Mouse (Mus musculus) kidney, adult 2 months (tissue): ENCODE data around the gene Ms4a3. TPM values are rescaled to one million over a fixed set of nuclear protein-coding genes. Genes with fewer than 3 reads are reported as not detected.

Experiments
- DNase-seq: peaks from one replicate; pipeline ENCODE4 v3.0.0; 2021
- H3K27ac ChIP-seq: fragments of 200-500 bp; 2 replicates; pipeline ENCODE4 v1.5.1; 2012; ENCODE audit warnings: low read depth, low read length, control low read depth, inconsistent platforms; ENCODE audit not compliant: insufficient read depth
- H3K27me3 ChIP-seq: fragments of 200-500 bp; replicated peaks from 2 replicates; pipeline ENCODE4 v1.6.1; 2012; ENCODE audit warnings: mild to moderate bottlenecking, moderate library complexity, low read length, inconsistent platforms; ENCODE audit not compliant: control insufficient read depth, insufficient read depth
- H3K36me3 ChIP-seq: fragments of 200-500 bp; 2 replicates; pipeline ENCODE4 v1.6.1; 2012; ENCODE audit warnings: mild to moderate bottlenecking, moderate library complexity, low read length, inconsistent platforms; ENCODE audit not compliant: control insufficient read depth, insufficient read depth
- H3K4me1 ChIP-seq: fragments of 200-500 bp; 2 replicates; pipeline ENCODE4 v1.6.1; 2011; ENCODE audit warnings: low read length; ENCODE audit not compliant: control insufficient read depth, insufficient read depth
- H3K4me3 ChIP-seq: fragments of 200-500 bp; 2 replicates; pipeline ENCODE4 v1.5.1; 2011; ENCODE audit warnings: mild to moderate bottlenecking, low read depth, low read length, control low read depth; ENCODE audit not compliant: insufficient read depth
- CTCF ChIP-seq: fragments of 200-500 bp; conservative IDR thresholded peaks from 2 replicates; pipeline ENCODE4 v1.5.1; 2011; ENCODE audit warnings: low read depth, mild to moderate bottlenecking, control low read depth, low read length, moderate library complexity, mixed read lengths; ENCODE audit not compliant: insufficient read depth, insufficient read length
- POLR2A ChIP-seq: fragments of 200-500 bp; IDR thresholded peaks from one replicate; pipeline ENCODE4 v1.6.1; 2011; ENCODE audit warnings: low read depth, low read length, control low read depth
- WGBS: fragments of 180-500 bp; shearing (Covaris S2); methylation state at CpG from one replicate; pipeline ENCODE4 v1.1.7; 2018; 5-methylcytosine and 5-hydroxymethylcytosine counted together
- polyA plus RNA-seq: library from polyadenylated mRNA; depleted of rRNA; stranded (reverse); fragments of >200 nt; gene quantifications from 2 replicates; pipeline ENCODE4 v1.2.3, GENCODE M21; 2012; rRNA removed

Gene Ms4a3
- not detected in 2 replicates for polyA plus RNA-seq

GRCm38 (mm10) chr19:11640732-11641131 is at the start of gene Ms4a3:
Ms4a3 (minus strand) TSS chr19:11640851.
- Histone ChIP-seq H3K27me3 (no peaks in the 10 kb centered on the region), H3K4me1 (no peaks in the 10 kb centered on the region), H3K27ac (no peak within 1 kb of the TSS), H3K4me3 (no peak within 1 kb of the TSS), H3K36me3 (no peaks in the 10 kb centered on the region)
- TF ChIP-seq CTCF = no peak
- no peak for TF ChIP-seq POLR2A
- DNase-seq = no peak
- WGBS = 53% methylated on average over 1 of the region's 1 CpGs

- Histone ChIP-seq H3K27me3 (no peaks in the 10 kb centered on the region), H3K27ac (no peak overlapping the region), H3K36me3 (no peaks in the 10 kb centered on the region), H3K4me3 (no peak overlapping the region), H3K4me1 (no peaks in the 10 kb centered on the region)
- TF ChIP-seq POLR2A (no peak), CTCF (no peak)
- no peak for DNase-seq
Measured at GRCm38 (mm10) chr19:11661562-11661961, 20.9 kb upstream of the Ms4a3 start.

- Histone ChIP-seq H3K4me1 (no peaks in the 10 kb centered on the region), H3K4me3 (no peak within 1 kb of the TSS), H3K36me3 (no peaks in the 10 kb centered on the region), H3K27ac (no peak within 1 kb of the TSS), H3K27me3 (no peaks in the 10 kb centered on the region)
- no peak for DNase-seq
- WGBS = 87% methylated on average over 5 of the region's 5 CpGs
- TF ChIP-seq CTCF = no peak
- TF ChIP-seq POLR2A = no peak
Measured at GRCm38 (mm10) chr19:11660459-11660858, 19.8 kb upstream of the Ms4a3 start, which contains the start of gene Oosp2. Oosp2 (minus strand) TSS chr19:11660559.

- no peak overlapping the region for H3K4me3 ChIP-seq
- 70% methylated on average over 2 of the region's 2 CpGs for WGBS
- no peak overlapping the region for H3K27ac ChIP-seq
- H3K4me1 ChIP-seq = no peaks in the 10 kb centered on the region
- no peaks in the 10 kb centered on the region for H3K27me3 ChIP-seq
- TF ChIP-seq CTCF = no peak
- no peak for TF ChIP-seq POLR2A
- H3K36me3 ChIP-seq = no peaks in the 10 kb centered on the region
- DNase-seq = no peak
Measured at GRCm38 (mm10) chr19:11659142-11659541, 18.5 kb upstream of the Ms4a3 start.

- TF ChIP-seq POLR2A (no peak), CTCF (no peak)
- H3K36me3 ChIP-seq = no peaks in the 10 kb centered on the region
- DNase-seq = no peak
- H3K27ac ChIP-seq = no peak overlapping the region
- H3K4me1 ChIP-seq = no peaks in the 10 kb centered on the region
- no peak overlapping the region for H3K4me3 ChIP-seq
- 82% methylated on average over 4 of the region's 4 CpGs for WGBS
- no peaks in the 10 kb centered on the region for H3K27me3 ChIP-seq
Measured at GRCm38 (mm10) chr19:11649564-11649963, 8.9 kb upstream of the Ms4a3 start.

GRCm38 (mm10) chr19:11646166-11646565 is 5.5 kb upstream of the Ms4a3 start:
- Histone ChIP-seq H3K4me1 (no peaks in the 10 kb centered on the region), H3K27me3 (no peaks in the 10 kb centered on the region), H3K27ac (no peak overlapping the region), H3K4me3 (no peak overlapping the region), H3K36me3 (no peaks in the 10 kb centered on the region)
- TF ChIP-seq POLR2A (no peak), CTCF (no peak)
- no peak for DNase-seq
- WGBS = 82% methylated on average over 3 of the region's 3 CpGs

- no peak for DNase-seq
- Histone ChIP-seq H3K4me1 (no peaks in the 10 kb centered on the region), H3K27me3 (no peaks in the 10 kb centered on the region), H3K27ac (no peak overlapping the region), H3K36me3 (no peaks in the 10 kb centered on the region), H3K4me3 (no peak overlapping the region)
- TF ChIP-seq POLR2A = no peak
- TF ChIP-seq CTCF = no peak
- 69% methylated on average over 4 of the region's 4 CpGs for WGBS
Measured at GRCm38 (mm10) chr19:11639038-11639437, 1.6 kb downstream of the Ms4a3 start.
